In genomic region chr11:44519096-44519949, GRCm38 (mm10) we compare ENCODE assay signal across 8 mouse cellular contexts. TPM values are rescaled to one million over a fixed set of nuclear protein-coding genes. Genes with fewer than 3 reads are reported as not detected.
DNase-seq lines count a peak whose midpoint lies in the region; ATAC-seq and TF ChIP-seq lines count a peak whose summit lies in the region.

No protein-coding gene starts in this region.

- peak overlapping the region; percentile 98 for H3K4me3 ChIP-seq in gastrocnemius, adult 2 months
- peak overlapping the region; percentile 89 to 98 (median 92) for H3K4me3 ChIP-seq in CH12.LX (replicated peaks in 1 of 3; ENCODE audit: low read depth in 2 of 3, low read length in 2 of 3, poor library complexity in 1 of 3)
- H3K4me3 ChIP-seq in heart, embryonic 14.5 days (ENCODE audit: control insufficient read depth in 1 of 2, insufficient read depth in 1 of 2, low read depth in 1 of 2, low read length in 2 of 2), result peak overlapping the region; percentile 96 to 100
- H3K4me3 ChIP-seq in limb, embryonic 12.5 days (replicated peaks), result peak overlapping the region; percentile 96
- H3K4me3 ChIP-seq in midbrain, embryonic 16.5 days (ENCODE audit: low read depth, low read length), result peak overlapping the region; percentile 95

- peaks cover 0 to 20% of the 10 kb centered on the region in 2 experiments for H3K36me3 ChIP-seq in CH12.LX (replicated peaks in 1 of 2; ENCODE audit: control insufficient read depth in 1 of 2, insufficient read depth in 1 of 2, low read length in 1 of 2)
- H3K36me3 ChIP-seq in heart, embryonic 14.5 days (ENCODE audit: control insufficient read depth, insufficient read depth, low read length), result no peaks in the 10 kb centered on the region; the same call in 1 of the 2 replicates
- H3K36me3 ChIP-seq in limb, embryonic 12.5 days, result peaks cover 4% of the 10 kb centered on the region; the same call in 1 of the 2 replicates
- H3K36me3 ChIP-seq in midbrain, embryonic 16.5 days (ENCODE audit: control insufficient read depth, insufficient read depth, low read length), result no peaks in the 10 kb centered on the region

- intact Hi-C loops in gastrocnemius, adult 2 months (cut with DNase I), result no loop called here

- no peak for TF ChIP-seq EP300 in CH12.LX (IDR thresholded peaks at IDR 0.05; ENCODE audit: low read length)

- peak; percentile 57 for ATAC-seq in heart, embryonic 14.5 days (ENCODE audit: insufficient number of reproducible peaks, insufficient read depth, low FRiP score, low read depth)
- ATAC-seq in limb, embryonic 12.5 days (ENCODE audit: insufficient number of reproducible peaks, insufficient read depth, low FRiP score, low TSS enrichment, low read depth), result peak; percentile 50
- peak; percentile 67 for ATAC-seq in midbrain, embryonic 16.5 days

- H3K4me1 ChIP-seq in CH12.LX (ENCODE audit: control insufficient read depth in 1 of 2, insufficient read depth in 2 of 2), result peaks cover 6 to 44% of the 10 kb centered on the region in 2 experiments
- H3K4me1 ChIP-seq in heart, embryonic 14.5 days (ENCODE audit: control insufficient read depth in 2 of 2, insufficient read depth in 2 of 2, low read length in 2 of 2), result peaks cover 0 to 12% of the 10 kb centered on the region in 2 experiments; a peak in 1 of 4 replicates
- H3K4me1 ChIP-seq in limb, embryonic 12.5 days (replicated peaks), result peaks cover 17% of the 10 kb centered on the region
- H3K4me1 ChIP-seq in midbrain, embryonic 16.5 days (ENCODE audit: control insufficient read depth, insufficient read depth, low read length), result peaks cover 34% of the 10 kb centered on the region

- dilution Hi-C loops in CH12.LX (cut with MboI; ENCODE audit: extremely low pct_ligation_motif_present, extremely low pct_unique_long_range_greater_than_20kb, low sequenced_read_pairs), result no loop called here

- no peak for TF ChIP-seq RAD21 in CH12.LX (IDR thresholded peaks at IDR 0.05; ENCODE audit: low read depth, low read length)

- peaks cover 3% of the 10 kb centered on the region for H3K9me3 ChIP-seq in CH12.LX (replicated peaks; ENCODE audit: low read length)
- H3K9me3 ChIP-seq in heart, embryonic 14.5 days (ENCODE audit: control insufficient read depth, low read length), result no peaks in the 10 kb centered on the region
- no peaks in the 10 kb centered on the region for H3K9me3 ChIP-seq in limb, embryonic 12.5 days
- H3K9me3 ChIP-seq in midbrain, embryonic 16.5 days (replicated peaks; ENCODE audit: control insufficient read depth, low read length, poor library complexity, severe bottlenecking), result no peaks in the 10 kb centered on the region

- in situ Hi-C loops in CH12.LX (cut with MboI; ENCODE audit: low pct_ligation_motif_present, low pct_unique_long_range_greater_than_20kb, low sequenced_read_pairs), result no loop called here

- H3K27ac ChIP-seq in gastrocnemius, adult 2 months, result peak overlapping the region; percentile 93
- peak overlapping the region; percentile 74 for H3K27ac ChIP-seq in CH12.LX (ENCODE audit: insufficient read depth, low read depth)
- H3K27ac ChIP-seq in heart, embryonic 14.5 days (replicated peaks in 1 of 2; ENCODE audit: control insufficient read depth in 1 of 2, insufficient read depth in 1 of 2, low read depth in 2 of 2, low read length in 2 of 2), result peak overlapping the region; percentile 90 to 95
- H3K27ac ChIP-seq in limb, embryonic 12.5 days, result peak overlapping the region; percentile 94
- peak overlapping the region; percentile 97 for H3K27ac ChIP-seq in midbrain, embryonic 16.5 days (ENCODE audit: low read length)

- peaks cover 46% of the 10 kb centered on the region for H3K79me2 ChIP-seq in CH12.LX (replicated peaks; ENCODE audit: control insufficient read depth, extremely low read depth, insufficient read depth, poor library complexity, severe bottlenecking)

- TF ChIP-seq POLR2A in CH12.LX (IDR thresholded peaks at IDR 0.05; ENCODE audit: low read depth, low read length), result no peak

- no peaks in the 10 kb centered on the region for H3K27me3 ChIP-seq in CH12.LX (replicated peaks)
- no peaks in the 10 kb centered on the region for H3K27me3 ChIP-seq in heart, embryonic 14.5 days (ENCODE audit: control insufficient read depth, insufficient read depth, low read length)
- H3K27me3 ChIP-seq in limb, embryonic 12.5 days, result no peaks in the 10 kb centered on the region
- no peaks in the 10 kb centered on the region for H3K27me3 ChIP-seq in midbrain, embryonic 16.5 days (ENCODE audit: control insufficient read depth, insufficient read depth, low read depth, low read length)

- WGBS in heart, embryonic 14.5 days, result 0% methylated on average over 19 of the region's 61 CpGs
- 1% methylated on average over 48 of the region's 61 CpGs for WGBS in limb, embryonic 12.5 days
- WGBS in midbrain, embryonic 16.5 days, result under 1% methylated on average over 27 of the region's 61 CpGs

- H3K9ac ChIP-seq in CH12.LX (ENCODE audit: insufficient read depth, low read depth), result peak overlapping the region; percentile 98
- peak overlapping the region; percentile 93 for H3K9ac ChIP-seq in heart, embryonic 14.5 days (ENCODE audit: low read length)
- H3K9ac ChIP-seq in limb, embryonic 12.5 days (replicated peaks), result peak overlapping the region; percentile 98
- peak overlapping the region; percentile 95 for H3K9ac ChIP-seq in midbrain, embryonic 16.5 days (ENCODE audit: low read depth, low read length)

- TF ChIP-seq CTCF in gastrocnemius, adult 2 months (IDR thresholded peaks at IDR 0.05), result no peak
- no peak for TF ChIP-seq CTCF in CH12.LX (conservative IDR thresholded peaks at IDR 0.05 in 1 of 2, IDR thresholded peaks at IDR 0.05 in 1 of 2; ENCODE audit: low read depth in 2 of 2, low read length in 2 of 2)

- peak overlapping the region; percentile 45 for H3K4me2 ChIP-seq in CH12.LX (ENCODE audit: insufficient read depth, low read depth, poor library complexity, severe bottlenecking)
- H3K4me2 ChIP-seq in heart, embryonic 14.5 days (ENCODE audit: low read length), result peak overlapping the region; percentile 83
- H3K4me2 ChIP-seq in limb, embryonic 12.5 days, result peak overlapping the region; percentile 82
- peak overlapping the region; percentile 89 for H3K4me2 ChIP-seq in midbrain, embryonic 16.5 days (ENCODE audit: low read length)

- no peak for DNase-seq in gastrocnemius, adult 2 months
- no peak for DNase-seq in gastrocnemius, postnatal 25 days
- peak; percentile 23 for DNase-seq in CH12.LX (ENCODE audit: extremely low read depth)
- peak; percentile 21 to 28 for DNase-seq in cerebellum, postnatal 4 days (ENCODE audit: low spot score in 2 of 2)
- DNase-seq in thymus, postnatal 0 days (ENCODE audit: low spot score), result peak; percentile 36

TF ChIP-seq in CH12.LX, 34 proteins besides CTCF, POLR2A, EP300 and RAD21:
- peak; percentile 10; the same call in 1 of the 2 replicates for TF ChIP-seq SIN3A (IDR thresholded peaks at IDR 0.05; ENCODE audit: low read length)
- TF ChIP-seq ETS1 (conservative IDR thresholded peaks at IDR 0.05; ENCODE audit: low read depth, low read length), result no peak
- TF ChIP-seq POLR2AphosphoS2 (IDR thresholded peaks at IDR 0.05; ENCODE audit: low read depth, low read length), result 0 out of 2 replicates have a peak, but pooled peaks have one; percentile 7
- no peak for TF ChIP-seq ZMIZ1 (IDR thresholded peaks at IDR 0.05; ENCODE audit: low read depth, low read length)
- no peak for TF ChIP-seq MXI1 (IDR thresholded peaks at IDR 0.05; ENCODE audit: low read depth, low read length)
- TF ChIP-seq TCF12 (IDR thresholded peaks at IDR 0.05; ENCODE audit: low read depth, low read length), result no peak
- TF ChIP-seq HCFC1 (IDR thresholded peaks at IDR 0.05; ENCODE audit: low read depth, low read length), result no peak
- no peak for TF ChIP-seq MEF2A (IDR thresholded peaks at IDR 0.05; ENCODE audit: borderline replicate concordance, low read depth, low read length)
- TF ChIP-seq MAFK (IDR thresholded peaks at IDR 0.05; ENCODE audit: insufficient replicate concordance, low read length), result no peak

RNA-seq across cellular contexts. Expression of gene Rnf145, which starts 0.6 kb away (rescaled TPM):
- total RNA-seq in gastrocnemius, adult 2 months (2021), result 1 to 10 TPM; 6.0 to 7.3 TPM
- total RNA-seq in gastrocnemius, postnatal 25 days (2021), result 10 to 100 TPM in 1 of 2 experiments, 1 to 10 TPM in 1; 8.1 to 10.9 TPM
- total RNA-seq in CH12.LX (2012; rRNA removed) (38.4 and 44.5 TPM in 2 replicates), CH12.LX (2014; rRNA removed) (52.8 and 60.5 TPM in 2 replicates)
- polyA plus RNA-seq in CH12.LX (2012; ENCODE audit: insufficient read length, low read depth), result 44.3 and 46.3 TPM in 2 replicates
- polyA plus RNA-seq in heart, embryonic 14.5 days (2014; fragmentation: Nextera tagmentation; extraction: Ambion mirVana), result 61.0 and 66.7 TPM in 2 replicates
- polyA plus RNA-seq in limb, embryonic 12.5 days (2016; fragmentation: Nextera tagmentation; extraction: Ambion mirVana), result 91.0 and 91.5 TPM in 2 replicates
- 108 and 110 TPM in 2 replicates for polyA plus RNA-seq in midbrain, embryonic 16.5 days (2015; fragmentation: Nextera tagmentation; extraction: Ambion mirVana)
- polyA plus RNA-seq in thymus, postnatal 0 days (2015; fragmentation: Nextera tagmentation; extraction: Ambion mirVana), result 115 and 120 TPM in 2 replicates

RNA-seq across cellular contexts. Expression of gene Ublcp1, which starts 49.0 kb away (rescaled TPM):
- 10 to 100 TPM; 24.6 to 30.2 TPM for total RNA-seq in gastrocnemius, adult 2 months (2021)
- 10 to 100 TPM; 26.6 to 28.8 TPM for total RNA-seq in gastrocnemius, postnatal 25 days (2021)
- total RNA-seq in CH12.LX (2012; rRNA removed) (18.9 and 20.2 TPM in 2 replicates), CH12.LX (2014; rRNA removed) (34.1 and 45.6 TPM in 2 replicates)
- polyA plus RNA-seq in CH12.LX (2012; ENCODE audit: insufficient read length, low read depth), result 24.9 and 26.7 TPM in 2 replicates
- polyA plus RNA-seq in heart, embryonic 14.5 days (2014; fragmentation: Nextera tagmentation; extraction: Ambion mirVana), result 40.7 and 45.7 TPM in 2 replicates
- polyA plus RNA-seq in limb, embryonic 12.5 days (2016; fragmentation: Nextera tagmentation; extraction: Ambion mirVana), result 73.3 and 76.3 TPM in 2 replicates
- polyA plus RNA-seq in midbrain, embryonic 16.5 days (2015; fragmentation: Nextera tagmentation; extraction: Ambion mirVana), result 59.1 and 63.6 TPM in 2 replicates
- 50.7 and 55.3 TPM in 2 replicates for polyA plus RNA-seq in thymus, postnatal 0 days (2015; fragmentation: Nextera tagmentation; extraction: Ambion mirVana)

Comparison
In these comparisons a context has a peak if more than half of its experiments do, and no peak if none do; other contexts are left out.
1. DNase-seq: peak in CH12.LX (single experiment), cerebellum, postnatal 4 days (2 of 2) and thymus, postnatal 0 days (single experiment); none in gastrocnemius, adult 2 months (single experiment) and gastrocnemius, postnatal 25 days (single experiment).
2. Peak in every context shown above with its lines, with median percentiles within 50 percentile points of each other: H3K27ac ChIP-seq, H3K4me3 ChIP-seq, H3K4me2 ChIP-seq, H3K9ac ChIP-seq and ATAC-seq.